In genomic region chr4:107853836-107854235, GRCm38 (mm10) we compare ENCODE assay signal across 25 mouse cellular contexts. TPM values are rescaled to one million over a fixed set of nuclear protein-coding genes. Genes with fewer than 3 reads are reported as not detected.
A peak's percentile ranks its signal among the peaks of the same experiment; 100 is the strongest.
DNase-seq lines count a peak whose midpoint lies in the region; ATAC-seq and TF ChIP-seq lines count a peak whose summit lies in the region.
"Had no signal": no experiment of that assay in that cellular context is flagged by ENCODE, and none has a peak within 500 bp of the region (broad histone marks: within the 10 kb centered on the region; RNA-seq: fewer than 3 reads in every experiment).

No protein-coding gene starts in this region.

- 0 out of 2 replicates have a peak overlapping the region, but pooled peaks have one; percentile 16 for H3K9ac ChIP-seq in embryonic facial prominence, embryonic 13.5 days
- no peak overlapping the region for H3K9ac ChIP-seq in midbrain, embryonic 11.5 days (ENCODE audit: low read length)
- H3K9ac ChIP-seq in midbrain, postnatal 0 days (replicated peaks; ENCODE audit: low read length, poor library complexity, severe bottlenecking) = no peak overlapping the region
- H3K9ac ChIP-seq: embryonic facial prominence, embryonic 12.5 days; forebrain, embryonic 12.5 days; forebrain, embryonic 15.5 days; heart, embryonic 13.5 days; hindbrain, embryonic 14.5 days had no signal

- no peak overlapping the region for H3K27ac ChIP-seq in embryonic facial prominence, embryonic 13.5 days
- H3K27ac ChIP-seq in embryonic facial prominence, embryonic 10.5 days (replicated peaks) = no peak overlapping the region
- H3K27ac ChIP-seq in kidney, adult 2 months (ENCODE audit: insufficient read depth, low read depth, low read length) = no peak overlapping the region
- no peak overlapping the region for H3K27ac ChIP-seq in midbrain, embryonic 11.5 days (ENCODE audit: low read depth, low read length)
- no peak overlapping the region for H3K27ac ChIP-seq in midbrain, postnatal 0 days (ENCODE audit: low read depth, low read length)
- H3K27ac ChIP-seq: embryonic facial prominence, embryonic 12.5 days; forebrain, embryonic 12.5 days; forebrain, embryonic 15.5 days; heart, embryonic 10.5 days; heart, embryonic 13.5 days; hindbrain, embryonic 14.5 days had no signal

- H3K27me3 ChIP-seq in embryonic facial prominence, embryonic 13.5 days = no peaks in the 10 kb centered on the region
- no peaks in the 10 kb centered on the region for H3K27me3 ChIP-seq in embryonic facial prominence, embryonic 10.5 days (replicated peaks; ENCODE audit: low read depth, poor library complexity, severe bottlenecking)
- H3K27me3 ChIP-seq in kidney, adult 2 months (replicated peaks; ENCODE audit: control insufficient read depth, insufficient read depth, low read length) = no peaks in the 10 kb centered on the region
- H3K27me3 ChIP-seq in midbrain, embryonic 11.5 days (ENCODE audit: control insufficient read depth, insufficient read depth, low read length) = no peaks in the 10 kb centered on the region
- no peaks in the 10 kb centered on the region for H3K27me3 ChIP-seq in midbrain, postnatal 0 days (ENCODE audit: insufficient read depth, low read length)
- H3K27me3 ChIP-seq: embryonic facial prominence, embryonic 12.5 days; forebrain, embryonic 12.5 days; forebrain, embryonic 15.5 days; Patski had no signal

- H3K36me3 ChIP-seq in embryonic facial prominence, embryonic 13.5 days = peaks cover 15% of the 10 kb centered on the region; the same call in 1 of the 2 replicates
- H3K36me3 ChIP-seq in embryonic facial prominence, embryonic 10.5 days (replicated peaks) = peaks cover 64% of the 10 kb centered on the region
- H3K36me3 ChIP-seq in kidney, adult 2 months (ENCODE audit: control insufficient read depth, insufficient read depth, low read length) = no peaks in the 10 kb centered on the region
- H3K36me3 ChIP-seq in midbrain, embryonic 11.5 days (ENCODE audit: control insufficient read depth, insufficient read depth, low read length) = peaks cover 9% of the 10 kb centered on the region
- peaks cover 89% of the 10 kb centered on the region for H3K36me3 ChIP-seq in midbrain, postnatal 0 days (ENCODE audit: insufficient read depth, low read length)
- H3K36me3 ChIP-seq: embryonic facial prominence, embryonic 12.5 days; heart, embryonic 10.5 days; heart, embryonic 13.5 days had no signal

- no peak overlapping the region for H3K4me2 ChIP-seq in embryonic facial prominence, embryonic 13.5 days
- no peak overlapping the region for H3K4me2 ChIP-seq in midbrain, embryonic 11.5 days
- no peak overlapping the region for H3K4me2 ChIP-seq in midbrain, postnatal 0 days (ENCODE audit: low read depth, low read length, poor library complexity, severe bottlenecking)
- H3K4me2 ChIP-seq: embryonic facial prominence, embryonic 12.5 days; forebrain, embryonic 12.5 days; forebrain, embryonic 15.5 days; heart, embryonic 13.5 days; hindbrain, embryonic 14.5 days had no signal

- H3K4me3 ChIP-seq in embryonic facial prominence, embryonic 13.5 days = no peak overlapping the region
- no peak overlapping the region for H3K4me3 ChIP-seq in embryonic facial prominence, embryonic 10.5 days
- H3K4me3 ChIP-seq in kidney, adult 2 months (ENCODE audit: insufficient read depth, low read depth, low read length) = no peak overlapping the region
- H3K4me3 ChIP-seq in midbrain, embryonic 11.5 days (ENCODE audit: low read depth, low read length) = no peak overlapping the region
- no peak overlapping the region for H3K4me3 ChIP-seq in midbrain, postnatal 0 days (ENCODE audit: low read depth, low read length)
- H3K4me3 ChIP-seq: embryonic facial prominence, embryonic 12.5 days; erythroblast, embryonic 14.5 days; forebrain, embryonic 12.5 days; forebrain, embryonic 15.5 days; heart, embryonic 10.5 days; heart, embryonic 13.5 days had no signal

- ATAC-seq in embryonic facial prominence, embryonic 13.5 days (ENCODE audit: insufficient number of reproducible peaks, insufficient read depth, low FRiP score, low TSS enrichment, low read depth) = no peak
- no peak for ATAC-seq in midbrain, embryonic 11.5 days (ENCODE audit: low FRiP score)
- no peak for ATAC-seq in midbrain, postnatal 0 days (ENCODE audit: low FRiP score)
- ATAC-seq: forebrain, embryonic 15.5 days; Patski had no signal

- no peak for TF ChIP-seq POLR2A in kidney, adult 2 months (IDR thresholded peaks at IDR 0.05; ENCODE audit: low read depth, low read length)

- DNase-seq in embryonic facial prominence, embryonic 10.5 days (ENCODE audit: low spot score) = no peak
- peak; percentile 45 for DNase-seq in kidney, adult 2 months
- no peak for DNase-seq in kidney, postnatal 10 days
- DNase-seq in midbrain, embryonic 11.5 days (ENCODE audit: low spot score, missing footprints) = peak; percentile 44
- no peak for DNase-seq in midbrain, postnatal 0 days (ENCODE audit: low spot score)
- no peak for DNase-seq in thymus, postnatal 14 days
- DNase-seq: adrenal gland, postnatal 10 days; adrenal gland, postnatal 36 days; cerebellum, adult 18-20 months; cerebellum, adult 9-10 months; gastrocnemius, postnatal 25 days; heart, adult 18-20 months; heart, postnatal 14 days; heart, postnatal 4 days had no signal

- WGBS in embryonic facial prominence, embryonic 13.5 days = 82% methylated on average over 7 of the region's 7 CpGs
- 90% methylated on average over 7 of the region's 7 CpGs for WGBS in embryonic facial prominence, embryonic 10.5 days
- 64% methylated on average over 7 of the region's 7 CpGs for WGBS in kidney, adult 2 months
- WGBS in midbrain, embryonic 11.5 days = 86% methylated on average over 7 of the region's 7 CpGs
- 84% methylated on average over 7 of the region's 7 CpGs for WGBS in midbrain, postnatal 0 days

- H3K9me3 ChIP-seq in embryonic facial prominence, embryonic 13.5 days = no peaks in the 10 kb centered on the region
- no peaks in the 10 kb centered on the region for H3K9me3 ChIP-seq in embryonic facial prominence, embryonic 10.5 days
- H3K9me3 ChIP-seq in midbrain, embryonic 11.5 days (ENCODE audit: control insufficient read depth, low read length) = no peaks in the 10 kb centered on the region
- no peaks in the 10 kb centered on the region for H3K9me3 ChIP-seq in midbrain, postnatal 0 days (ENCODE audit: low read length)
- H3K9me3 ChIP-seq: embryonic facial prominence, embryonic 12.5 days; forebrain, embryonic 12.5 days; forebrain, embryonic 15.5 days; G1E; heart, embryonic 10.5 days; heart, embryonic 13.5 days had no signal

- no peak for TF ChIP-seq CTCF in kidney, adult 2 months (conservative IDR thresholded peaks at IDR 0.05; ENCODE audit: insufficient read depth, insufficient read length, low read depth, low read length)
- TF ChIP-seq CTCF in midbrain, postnatal 0 days (IDR thresholded peaks at IDR 0.05) = no peak

- H3K4me1 ChIP-seq in embryonic facial prominence, embryonic 13.5 days = no peaks in the 10 kb centered on the region
- 0 out of 2 replicates have a peak, but pooled peaks cover 5% of the 10 kb centered on the region for H3K4me1 ChIP-seq in embryonic facial prominence, embryonic 10.5 days
- H3K4me1 ChIP-seq in kidney, adult 2 months (ENCODE audit: control insufficient read depth, insufficient read depth, low read length) = no peaks in the 10 kb centered on the region
- H3K4me1 ChIP-seq in midbrain, embryonic 11.5 days (ENCODE audit: control insufficient read depth, insufficient read depth, low read length) = no peaks in the 10 kb centered on the region
- H3K4me1 ChIP-seq in midbrain, postnatal 0 days (ENCODE audit: insufficient read depth, low read length) = no peaks in the 10 kb centered on the region
- H3K4me1 ChIP-seq: embryonic facial prominence, embryonic 12.5 days; forebrain, embryonic 12.5 days; forebrain, embryonic 15.5 days; heart, embryonic 13.5 days had no signal

RNA-seq across cellular contexts. Expression of gene Magoh, which starts 25.7 kb away (rescaled TPM):
- 214 and 216 TPM in 2 replicates for polyA plus RNA-seq in embryonic facial prominence, embryonic 13.5 days (2015; fragmentation: Nextera tagmentation; extraction: Ambion mirVana)
- polyA plus RNA-seq in embryonic facial prominence, embryonic 10.5 days (2016; fragmentation: Nextera tagmentation; extraction: Ambion mirVana) = 240 and 242 TPM in 2 replicates
- polyA plus RNA-seq in kidney, adult 2 months (2012; rRNA removed) = 43.9 and 68.8 TPM in 2 replicates
- 268 and 272 TPM in 2 replicates for polyA plus RNA-seq in midbrain, embryonic 11.5 days (2014; fragmentation: Nextera tagmentation; extraction: Ambion mirVana)
- total RNA-seq in midbrain, postnatal 0 days (2014; rRNA removed) = 44.5 and 45.3 TPM in 2 replicates
- 117 and 124 TPM in 2 replicates for polyA plus RNA-seq in midbrain, postnatal 0 days (2015; fragmentation: Nextera tagmentation; extraction: Ambion mirVana)

RNA-seq across cellular contexts. Expression of gene 0610037L13Rik, which starts 35.8 kb away (rescaled TPM):
- polyA plus RNA-seq in embryonic facial prominence, embryonic 13.5 days (2015; fragmentation: Nextera tagmentation; extraction: Ambion mirVana) = 134 and 140 TPM in 2 replicates
- 102 TPM in 2 replicates for polyA plus RNA-seq in embryonic facial prominence, embryonic 10.5 days (2016; fragmentation: Nextera tagmentation; extraction: Ambion mirVana)
- 36.4 and 45.9 TPM in 2 replicates for polyA plus RNA-seq in kidney, adult 2 months (2012; rRNA removed)
- 130 and 134 TPM in 2 replicates for polyA plus RNA-seq in midbrain, embryonic 11.5 days (2014; fragmentation: Nextera tagmentation; extraction: Ambion mirVana)
- total RNA-seq in midbrain, postnatal 0 days (2014; rRNA removed) = 40.5 and 55.5 TPM in 2 replicates
- polyA plus RNA-seq in midbrain, postnatal 0 days (2015; fragmentation: Nextera tagmentation; extraction: Ambion mirVana) = 94.7 and 103 TPM in 2 replicates

RNA-seq across cellular contexts. Expression of gene Lrp8, which starts 51.8 kb away (rescaled TPM):
- polyA plus RNA-seq in embryonic facial prominence, embryonic 13.5 days (2015; fragmentation: Nextera tagmentation; extraction: Ambion mirVana) = 4.0 and 4.1 TPM in 2 replicates
- 7.4 and 8.5 TPM in 2 replicates for polyA plus RNA-seq in embryonic facial prominence, embryonic 10.5 days (2016; fragmentation: Nextera tagmentation; extraction: Ambion mirVana)
- polyA plus RNA-seq in kidney, adult 2 months (2012; rRNA removed) = 2.8 and 3.6 TPM in 2 replicates
- polyA plus RNA-seq in midbrain, embryonic 11.5 days (2014; fragmentation: Nextera tagmentation; extraction: Ambion mirVana) = 21.3 and 21.4 TPM in 2 replicates
- 74.1 and 78.5 TPM in 2 replicates for total RNA-seq in midbrain, postnatal 0 days (2014; rRNA removed)
- polyA plus RNA-seq in midbrain, postnatal 0 days (2015; fragmentation: Nextera tagmentation; extraction: Ambion mirVana) = 31.9 and 35.2 TPM in 2 replicates
- total RNA-seq: gastrocnemius, adult 8-10 months had no signal

Comparison
In these comparisons a context has a peak if more than half of its experiments do, and no peak if none do; other contexts are left out.
1. DNase-seq: peak in kidney, adult 2 months (single experiment) and midbrain, embryonic 11.5 days (single experiment); none in embryonic facial prominence, embryonic 10.5 days (single experiment), kidney, postnatal 10 days (single experiment), midbrain, postnatal 0 days (single experiment) and thymus, postnatal 14 days (single experiment).